Mouse (Mus musculus): ENCODE data around the gene Tbkbp1.
"Not testable (repeated sequence)": the region's sequence is repeated elsewhere in the genome, so short reads cannot be mapped to it uniquely, and the experiment has no call there.

Gene Tbkbp1

GRCm38 (mm10) chr11:97151343-97151801 lies at the start of gene Tbkbp1:
TSS of gene Tbkbp1 (minus strand) at chr11:97151495.
- peak; percentile 89 to 91 for DNase-seq

GRCm38 (mm10) chr11:97199519-97199918 lies 48.2 kb upstream of the Tbkbp1 start:
- DNase-seq: no peak

DNA sequence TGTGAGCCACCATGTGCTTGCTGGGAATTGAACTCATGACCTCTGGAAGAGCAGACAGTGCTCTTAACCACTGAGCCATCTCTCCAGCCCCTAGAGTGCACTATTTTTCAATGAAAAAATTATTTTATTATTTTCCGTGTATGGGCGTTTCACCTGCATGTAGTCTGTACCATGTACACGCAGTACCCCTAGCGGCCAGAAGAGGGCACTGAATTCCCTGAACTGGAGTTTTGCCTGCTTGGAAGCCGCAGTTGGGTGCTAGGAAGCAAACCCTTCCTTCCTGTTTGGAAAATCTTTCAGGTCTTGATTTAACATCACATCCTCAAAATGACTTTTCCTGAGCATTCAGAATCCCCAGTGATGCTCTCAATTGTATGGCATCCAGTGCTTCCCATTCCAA lies 47.3 kb upstream of the Tbkbp1 start:
- DNase-seq: peak; percentile 73 to 79

- DNase-seq: no peak
Observed at GRCm38 (mm10) chr11:97197021-97197420, 45.7 kb upstream of the Tbkbp1 start.

DNA sequence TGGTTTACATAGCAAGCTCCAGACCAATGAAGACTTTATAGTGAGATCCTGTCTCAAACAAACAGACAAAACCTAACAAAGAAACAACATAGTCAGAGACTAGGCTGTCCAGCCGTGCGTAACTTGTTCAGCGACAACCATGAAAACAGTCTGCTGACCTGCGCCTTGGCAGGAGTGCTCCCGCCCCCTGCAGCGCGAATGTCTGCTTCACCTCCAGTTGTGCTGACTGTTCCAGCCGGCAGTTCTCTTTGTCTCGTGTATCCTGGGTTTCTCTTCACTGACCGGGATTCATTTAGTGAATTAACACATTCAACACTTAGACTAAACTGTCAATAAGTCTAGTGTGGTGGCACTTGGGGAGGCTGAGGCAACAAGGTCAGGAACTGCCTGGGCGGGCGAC lies 45.2 kb upstream of the Tbkbp1 start:
- peak; percentile 37 to 53 for DNase-seq

GRCm38 (mm10) chr11:97192621-97192951 lies 41.3 kb upstream of the Tbkbp1 start:
- DNase-seq: no peak

DNA sequence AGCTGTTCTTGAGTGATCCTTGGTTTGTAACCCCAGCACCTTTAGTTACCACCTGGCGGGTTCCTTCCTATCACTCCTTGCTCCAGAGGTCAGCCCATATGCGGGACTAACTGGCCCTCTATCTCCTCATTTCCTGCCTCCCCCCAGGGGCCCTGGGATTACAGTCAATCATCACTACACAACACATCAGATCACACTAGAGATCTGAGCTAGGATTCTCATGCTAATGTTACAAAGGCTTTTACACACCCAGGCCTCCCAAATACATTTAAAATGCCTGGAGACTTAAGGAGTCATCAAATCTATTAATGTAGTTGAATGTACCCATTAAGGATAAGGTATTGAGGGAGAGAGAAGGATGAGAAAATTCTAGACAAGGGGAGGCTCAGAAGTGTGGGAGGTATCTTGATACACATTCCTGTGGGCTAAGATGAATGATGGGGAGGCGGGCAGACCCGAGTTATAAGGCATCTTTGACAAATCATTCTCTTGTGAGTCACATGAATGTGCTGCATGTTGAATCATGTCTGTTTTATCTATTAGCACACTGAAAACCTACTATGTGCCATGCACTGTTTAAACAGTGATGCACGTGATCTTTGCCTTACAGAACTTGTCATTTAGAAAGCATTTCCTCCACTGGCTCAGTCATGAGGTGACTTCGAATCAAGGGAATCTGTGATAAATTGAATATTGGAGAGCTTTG lies 40.8 kb upstream of the Tbkbp1 start:
- no peak for DNase-seq

DNA sequence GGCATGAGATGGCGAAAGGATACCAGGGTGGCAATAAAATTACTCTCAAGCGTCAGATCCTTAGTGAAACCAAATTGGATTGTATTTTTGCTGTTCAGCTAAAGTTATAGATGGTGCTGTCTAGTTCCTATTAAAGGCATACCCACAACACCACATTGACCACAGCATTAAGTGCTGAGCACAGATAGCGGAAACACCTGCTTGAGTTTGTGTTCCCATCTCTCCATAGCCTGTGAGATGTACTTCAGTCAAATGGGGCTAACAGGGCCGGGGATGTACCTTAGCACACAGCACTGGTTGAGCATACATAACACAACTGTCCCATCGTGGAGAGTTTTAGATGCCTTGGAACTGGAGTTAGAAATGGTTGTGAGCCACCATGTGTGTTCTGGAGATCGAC lies 39.7 kb upstream of the Tbkbp1 start:
- no peak for DNase-seq

- not testable (repeated sequence) for DNase-seq
Observed at GRCm38 (mm10) chr11:97189645-97190044, 38.4 kb upstream of the Tbkbp1 start.

- no peak for DNase-seq
Observed at GRCm38 (mm10) chr11:97189231-97189630, 37.9 kb upstream of the Tbkbp1 start.

- no peak for DNase-seq
Observed at GRCm38 (mm10) chr11:97188643-97188955, 37.3 kb upstream of the Tbkbp1 start.

DNA sequence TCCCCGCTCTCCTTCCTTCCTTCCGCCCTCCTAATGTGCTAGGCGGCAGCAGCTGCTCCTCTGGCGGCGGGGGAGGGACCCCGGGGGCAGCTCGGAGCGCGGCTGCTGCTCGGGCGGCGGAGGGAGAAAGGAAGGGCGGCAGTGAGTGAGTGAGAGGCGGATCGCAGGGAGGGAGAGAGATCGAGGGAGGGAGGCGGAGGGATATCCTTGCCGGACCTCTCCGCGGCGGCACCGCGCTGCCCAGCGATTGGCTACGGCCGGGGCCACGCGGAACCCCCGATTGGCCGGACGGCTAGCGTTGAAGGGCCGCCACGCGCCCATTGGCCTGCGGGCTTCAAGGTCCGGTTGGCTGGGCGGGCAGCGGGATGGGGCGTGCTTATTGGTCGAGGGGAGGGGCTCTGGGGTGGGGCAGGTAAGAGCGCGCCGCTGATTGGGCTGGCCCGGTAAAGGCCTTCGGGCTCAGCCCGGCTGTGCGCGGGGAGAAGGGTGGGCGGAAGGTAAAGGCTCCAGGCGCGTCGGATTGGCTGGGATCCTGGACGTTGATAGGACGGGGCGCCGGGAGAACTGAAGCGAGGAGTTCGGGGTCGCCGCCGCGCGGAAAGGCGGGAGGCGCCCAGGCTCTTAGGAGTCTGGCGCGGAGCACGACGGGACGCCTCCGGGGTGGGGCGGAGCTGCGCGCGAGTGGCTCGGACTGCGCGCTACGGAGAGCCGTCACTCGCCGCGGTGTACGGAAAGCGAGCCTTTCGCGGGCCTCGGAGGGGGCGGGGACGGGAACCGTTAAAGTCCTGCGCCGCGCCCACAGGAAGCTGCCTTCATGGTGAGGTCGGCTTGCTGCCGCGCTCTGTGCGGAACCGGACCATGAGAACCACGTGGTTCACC lies 36.7 kb upstream of the Tbkbp1 start, which contains the start of gene Kpnb1:
Gene Kpnb1, minus strand, starts transcription at position 118 of the 879 bp plus-strand sequence.
- DNase-seq: peak; percentile 98 to 99

GRCm38 (mm10) chr11:97186947-97187763 lies 35.9 kb upstream of the Tbkbp1 start:
- peak; percentile 98 to 99 for DNase-seq

DNA sequence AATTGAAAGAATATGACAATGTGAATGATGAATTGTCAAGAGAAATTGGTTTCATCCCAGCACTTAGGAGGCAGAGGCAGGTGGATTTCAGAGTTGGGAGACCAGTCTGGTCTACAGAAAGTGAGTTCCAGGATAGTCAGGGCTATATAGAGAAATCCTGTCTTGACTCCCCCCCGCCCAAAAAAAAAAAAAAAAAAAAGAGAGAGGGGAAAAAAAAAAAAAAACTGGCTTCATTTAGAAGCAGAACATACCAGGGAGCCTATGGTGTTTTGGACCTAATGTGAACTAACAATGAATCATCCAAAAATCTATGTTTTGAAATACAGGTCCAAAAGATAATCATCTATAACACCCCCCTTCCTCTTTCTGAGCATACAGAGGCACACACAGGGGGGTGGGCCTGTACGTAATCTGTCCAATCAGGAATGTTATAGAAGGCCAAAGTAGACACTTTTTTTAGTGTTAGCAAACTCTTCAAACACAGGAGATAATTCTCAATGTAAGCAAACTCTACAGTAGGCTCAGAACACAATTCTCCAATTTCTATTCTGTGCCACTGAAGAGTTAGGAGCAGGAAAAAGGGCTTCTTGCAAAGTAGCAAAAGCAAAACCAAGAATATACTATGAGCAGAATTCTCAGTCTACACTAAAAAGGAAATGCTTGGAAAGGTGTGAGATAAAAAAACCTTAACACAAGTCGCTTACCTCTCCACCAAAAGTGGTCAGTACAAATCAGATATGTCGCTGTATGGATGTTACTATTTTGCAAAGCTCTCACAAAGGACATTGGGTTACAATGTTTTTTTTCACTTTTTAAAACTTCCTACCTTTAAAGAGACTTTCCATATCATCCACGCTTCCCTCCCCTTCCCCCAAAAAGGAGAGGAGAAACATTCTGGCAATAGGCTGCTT lies 34.7 kb upstream of the Tbkbp1 start:
- DNase-seq: no peak

- DNase-seq: no peak
Observed at GRCm38 (mm10) chr11:97184875-97185274, 33.6 kb upstream of the Tbkbp1 start.

DNA sequence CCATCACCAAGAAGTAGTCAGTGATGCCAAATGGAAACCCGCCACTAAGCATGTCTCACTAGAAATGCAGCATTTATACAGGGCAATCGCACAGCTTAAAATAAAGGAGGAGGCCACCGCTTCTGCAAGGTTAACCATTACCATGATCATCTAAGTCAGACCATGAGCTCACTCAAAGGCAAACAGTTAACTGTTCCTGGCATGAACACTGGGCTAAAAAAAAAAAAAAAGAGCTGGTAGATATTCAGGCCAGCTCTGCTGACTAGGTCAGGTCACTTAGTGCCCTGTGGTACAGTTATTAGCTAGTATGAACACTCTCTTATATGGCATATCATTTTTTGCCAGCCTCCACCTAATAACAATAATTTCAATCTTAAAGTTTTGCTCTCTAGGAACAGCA lies 31.2 kb upstream of the Tbkbp1 start:
- DNase-seq: no peak

- no peak for DNase-seq
Observed at GRCm38 (mm10) chr11:97181061-97181460, 29.8 kb upstream of the Tbkbp1 start.

DNA sequence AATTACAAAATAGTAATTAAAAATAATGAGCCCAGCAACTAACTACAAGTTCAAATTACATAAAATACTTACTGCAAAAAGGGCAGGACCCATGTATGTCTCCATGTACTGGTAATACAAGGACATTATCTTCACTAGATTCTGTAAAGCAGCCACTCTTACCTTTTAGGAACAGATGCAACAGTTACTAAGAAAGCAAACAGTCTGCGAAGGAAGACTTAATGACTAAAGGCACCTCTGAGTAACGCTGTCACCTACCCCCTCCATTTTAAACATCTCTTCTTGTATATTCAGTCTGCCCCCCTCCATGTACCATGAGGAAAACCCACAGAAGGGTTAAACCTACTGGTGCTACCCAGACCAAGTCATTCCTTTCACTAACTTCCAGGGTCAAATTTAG lies 26.9 kb upstream of the Tbkbp1 start:
- no peak for DNase-seq

DNA sequence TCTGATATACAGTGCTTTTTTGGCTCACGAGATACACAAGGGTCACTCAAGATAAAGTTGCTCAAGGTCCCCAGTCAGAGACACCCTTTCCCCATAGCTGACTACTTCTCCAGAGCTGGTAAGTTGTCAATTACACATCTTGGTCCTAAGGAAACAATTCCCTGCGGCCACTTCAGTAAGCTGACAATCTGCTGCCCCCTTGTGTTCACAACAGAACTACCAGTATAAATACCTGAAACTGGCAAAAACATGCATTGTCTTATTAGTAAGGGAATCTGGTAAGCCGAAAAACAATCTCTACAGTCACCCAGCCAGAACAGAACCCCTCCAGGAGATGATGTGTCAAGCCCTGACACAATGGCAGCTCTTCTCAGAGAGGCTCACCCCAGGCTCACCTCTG lies 25.6 kb upstream of the Tbkbp1 start:
- peak; percentile 74 to 83 for DNase-seq

GRCm38 (mm10) chr11:97175499-97175898 lies 24.2 kb upstream of the Tbkbp1 start:
- no peak for DNase-seq

DNA sequence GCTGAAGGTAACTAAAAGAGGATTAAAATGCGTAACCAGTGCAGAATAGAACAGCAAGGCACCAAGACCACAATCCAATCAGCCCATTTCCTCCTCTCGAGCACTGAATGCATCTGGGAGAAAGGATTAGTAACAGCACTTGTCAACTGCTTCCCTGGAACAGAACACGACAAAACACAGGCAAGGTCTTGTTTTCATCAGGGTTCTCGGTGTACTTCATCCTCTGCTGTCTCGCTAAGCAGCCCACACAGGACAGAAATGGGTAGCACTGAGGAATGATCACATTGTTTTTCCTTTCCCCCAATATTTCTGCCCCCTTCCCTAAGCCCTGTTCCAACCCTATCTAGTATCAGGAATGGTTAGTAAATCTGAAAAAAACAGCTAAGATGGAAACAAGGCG lies 9.0 kb upstream of the Tbkbp1 start:
- no peak for DNase-seq

DNA sequence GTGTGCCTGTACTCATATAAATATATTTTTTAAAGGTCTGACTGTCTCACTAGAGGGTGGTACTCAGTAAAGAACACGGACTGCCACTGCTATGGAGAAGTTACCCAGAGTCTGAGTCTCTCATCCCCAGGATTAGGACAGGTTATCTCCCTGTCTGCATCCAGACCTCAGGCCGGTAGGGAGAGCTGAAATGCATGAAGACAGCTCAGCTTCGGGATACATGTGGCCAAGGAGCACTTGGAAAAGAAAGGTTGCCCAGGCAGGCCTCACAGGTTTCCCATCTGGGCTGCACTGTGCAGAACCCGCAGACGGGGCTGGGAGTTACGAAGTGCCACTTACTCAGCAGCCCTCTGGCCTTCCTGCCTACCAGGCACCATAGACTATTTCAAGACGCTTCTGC lies 5.7 kb upstream of the Tbkbp1 start:
- no peak for DNase-seq

Data from cerebellum, postnatal 10 days (tissue).